Mouse (Mus musculus): ENCODE measurements around the gene Prpf18. TPM values are rescaled to one million over a fixed set of nuclear protein-coding genes. Genes with fewer than 3 reads are reported as not detected.

Prpf18 gene
- polyA plus RNA-seq, 1 experiment: 11.1 TPM

DNA sequence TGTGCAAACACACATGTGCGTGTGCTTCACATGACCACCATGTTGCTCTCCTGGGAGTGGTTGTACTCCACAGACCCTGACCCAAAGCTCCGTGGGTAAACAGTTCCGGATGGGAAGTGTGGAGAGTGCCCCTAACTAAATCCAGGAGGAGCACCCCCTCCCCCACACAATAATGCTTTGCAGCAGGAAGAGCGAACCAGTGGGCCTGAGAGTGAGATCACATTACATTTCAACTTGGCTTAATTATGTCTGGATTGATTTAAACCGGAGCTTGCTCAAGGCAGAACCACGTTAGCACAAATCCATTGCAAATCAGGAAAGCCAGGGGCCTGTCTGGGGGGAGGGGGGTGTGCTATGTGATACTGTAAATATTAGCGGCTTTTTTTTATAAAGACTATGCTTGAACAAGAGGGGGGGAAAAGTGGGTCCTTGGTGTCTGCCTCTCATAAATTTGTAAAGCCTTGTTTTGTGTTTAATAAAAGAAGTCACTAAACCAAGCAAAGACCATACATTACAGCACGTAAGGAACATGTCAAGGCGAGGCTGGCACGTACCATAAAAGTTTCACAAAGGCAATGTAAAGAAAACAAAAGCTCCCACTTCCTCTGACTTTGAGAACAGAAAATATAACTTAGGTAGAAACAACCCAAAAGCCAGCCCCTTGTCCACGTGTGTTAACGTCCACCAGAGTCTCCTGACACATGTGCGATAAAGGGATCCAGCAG, 64.1 kb downstream of the Prpf18 start:
- Histone ChIP-seq H3K27me3 (ENCODE audit: control insufficient read depth, insufficient read depth, low read length) (no peaks in the 10 kb centered on the region), H3K27ac (ENCODE audit: control insufficient read depth, insufficient read depth, low read depth, low read length) (no peak overlapping the region), H3K36me3 (ENCODE audit: control insufficient read depth, insufficient read depth, low read length) (no peaks in the 10 kb centered on the region), H3K4me3 (ENCODE audit: control insufficient read depth, low read depth, low read length) (peak overlapping the region; percentile 19), H3K4me1 (ENCODE audit: control insufficient read depth, insufficient read depth, low read length) (peaks cover 4% of the 10 kb centered on the region)
- TF ChIP-seq CTCF (IDR thresholded peaks at IDR 0.05; ENCODE audit: control insufficient read depth, insufficient read depth, insufficient replicate concordance, low read depth, low read length) (no peak), POLR2A (IDR thresholded peaks at IDR 0.05; ENCODE audit: control insufficient read depth, low read depth, low read length) (no peak)

DNA sequence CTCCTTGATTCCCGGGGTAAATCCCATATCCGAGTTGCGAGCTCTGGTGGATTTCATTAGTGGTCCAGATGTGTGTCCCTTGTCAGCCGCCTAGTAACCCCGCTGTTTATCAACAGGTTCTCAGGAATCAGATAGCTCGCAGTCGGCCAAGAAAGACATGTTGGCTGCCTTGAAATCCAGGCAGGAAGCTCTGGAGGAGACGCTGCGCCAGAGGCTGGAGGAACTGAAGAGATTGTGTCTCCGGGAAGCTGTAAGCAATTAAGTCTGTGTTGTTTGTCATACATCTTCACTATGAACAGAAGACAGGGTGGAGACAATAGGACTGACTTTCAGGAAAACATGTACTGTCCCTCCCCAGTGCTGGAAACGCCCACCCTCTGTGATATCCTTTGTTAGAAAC, 65.7 kb downstream of the Prpf18 start:
- H3K36me3 ChIP-seq (ENCODE audit: control insufficient read depth, insufficient read depth, low read length): no peaks in the 10 kb centered on the region
- TF ChIP-seq POLR2A (IDR thresholded peaks at IDR 0.05; ENCODE audit: control insufficient read depth, low read depth, low read length) (no peak), CTCF (IDR thresholded peaks at IDR 0.05; ENCODE audit: control insufficient read depth, insufficient read depth, insufficient replicate concordance, low read depth, low read length) (no peak)
- H3K27me3 ChIP-seq (ENCODE audit: control insufficient read depth, insufficient read depth, low read length): no peaks in the 10 kb centered on the region
- H3K4me3 ChIP-seq (ENCODE audit: control insufficient read depth, low read depth, low read length): no peak overlapping the region
- no peak overlapping the region for H3K27ac ChIP-seq (ENCODE audit: control insufficient read depth, insufficient read depth, low read depth, low read length)
- H3K4me1 ChIP-seq (ENCODE audit: control insufficient read depth, insufficient read depth, low read length): peaks cover 4% of the 10 kb centered on the region

DNA sequence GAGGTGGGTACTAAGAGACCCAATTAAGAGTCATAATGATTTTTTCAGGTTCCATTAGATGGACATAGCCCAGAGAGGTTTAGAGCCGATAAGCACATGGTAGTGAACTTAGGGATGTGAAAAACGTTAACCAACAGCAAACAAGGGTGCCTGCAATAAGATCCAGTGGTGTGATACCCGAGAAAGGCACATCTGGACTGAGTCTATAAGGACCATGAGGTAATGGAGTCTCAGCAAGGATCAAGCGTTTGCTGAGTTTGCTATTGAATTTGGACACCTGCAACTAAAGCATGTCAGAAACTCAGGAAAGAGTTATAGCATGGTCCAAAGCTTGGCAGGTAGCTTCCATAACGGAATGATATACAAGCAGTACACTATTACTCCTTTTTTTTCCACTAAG, 67.7 kb downstream of the Prpf18 start:
- H3K4me3 ChIP-seq (ENCODE audit: control insufficient read depth, low read depth, low read length): no peak overlapping the region
- no peak overlapping the region for H3K27ac ChIP-seq (ENCODE audit: control insufficient read depth, insufficient read depth, low read depth, low read length)
- no peaks in the 10 kb centered on the region for H3K27me3 ChIP-seq (ENCODE audit: control insufficient read depth, insufficient read depth, low read length)
- H3K4me1 ChIP-seq (ENCODE audit: control insufficient read depth, insufficient read depth, low read length): peaks cover 4% of the 10 kb centered on the region
- H3K36me3 ChIP-seq (ENCODE audit: control insufficient read depth, insufficient read depth, low read length): no peaks in the 10 kb centered on the region
- no peak for TF ChIP-seq CTCF (IDR thresholded peaks at IDR 0.05; ENCODE audit: control insufficient read depth, insufficient read depth, insufficient replicate concordance, low read depth, low read length)

DNA sequence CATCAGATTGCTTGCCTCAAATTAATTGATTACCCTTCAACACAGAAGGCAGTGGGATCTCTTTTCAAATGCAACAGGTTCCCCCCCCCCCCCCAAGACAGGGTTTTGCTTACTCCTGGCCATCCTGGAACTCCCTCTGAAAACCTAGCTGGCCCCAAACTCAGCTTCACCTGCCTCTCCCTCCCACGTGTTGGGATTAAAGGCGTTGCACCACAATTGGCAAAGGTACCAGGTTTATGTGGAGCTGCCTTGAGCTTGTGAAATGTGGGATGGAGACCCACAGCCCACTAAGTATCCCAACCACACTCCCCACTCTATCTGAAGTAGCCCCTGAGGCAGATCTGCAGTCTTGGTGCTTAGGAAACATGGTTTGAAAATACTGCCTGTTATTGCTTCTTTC, 69.0 kb downstream of the Prpf18 start:
- H3K36me3 ChIP-seq (ENCODE audit: control insufficient read depth, insufficient read depth, low read length): no peaks in the 10 kb centered on the region
- no peak overlapping the region for H3K4me3 ChIP-seq (ENCODE audit: control insufficient read depth, low read depth, low read length)
- no peak overlapping the region for H3K27ac ChIP-seq (ENCODE audit: control insufficient read depth, insufficient read depth, low read depth, low read length)
- TF ChIP-seq POLR2A (IDR thresholded peaks at IDR 0.05; ENCODE audit: control insufficient read depth, low read depth, low read length): no peak
- TF ChIP-seq CTCF (IDR thresholded peaks at IDR 0.05; ENCODE audit: control insufficient read depth, insufficient read depth, insufficient replicate concordance, low read depth, low read length): no peak
- H3K4me1 ChIP-seq (ENCODE audit: control insufficient read depth, insufficient read depth, low read length): no peaks in the 10 kb centered on the region
- H3K27me3 ChIP-seq (ENCODE audit: control insufficient read depth, insufficient read depth, low read length): no peaks in the 10 kb centered on the region

DNA sequence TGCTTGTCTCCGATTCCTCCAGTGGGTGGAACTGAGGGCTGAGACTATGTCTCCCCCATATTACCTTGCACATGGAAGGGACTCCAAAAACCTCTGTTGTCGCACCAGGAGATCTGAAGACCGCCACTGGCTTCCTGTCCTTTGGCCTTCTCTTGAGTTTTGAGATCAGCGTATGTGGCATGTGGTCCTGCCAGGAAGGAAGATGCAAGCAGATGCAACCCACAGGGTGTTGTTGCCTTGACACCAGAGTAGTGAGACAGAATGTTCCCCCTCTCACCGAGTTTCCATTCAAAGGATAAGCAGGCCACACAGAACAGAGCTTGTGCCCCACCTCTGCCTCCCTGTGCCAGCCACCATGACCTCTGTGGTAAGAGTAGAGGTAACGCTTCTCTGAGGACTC, 71.2 kb downstream of the Prpf18 start:
- no peaks in the 10 kb centered on the region for H3K36me3 ChIP-seq (ENCODE audit: control insufficient read depth, insufficient read depth, low read length)
- no peak overlapping the region for H3K27ac ChIP-seq (ENCODE audit: control insufficient read depth, insufficient read depth, low read depth, low read length)
- no peaks in the 10 kb centered on the region for H3K27me3 ChIP-seq (ENCODE audit: control insufficient read depth, insufficient read depth, low read length)
- H3K4me1 ChIP-seq (ENCODE audit: control insufficient read depth, insufficient read depth, low read length): no peaks in the 10 kb centered on the region
- no peak overlapping the region for H3K4me3 ChIP-seq (ENCODE audit: control insufficient read depth, low read depth, low read length)
- TF ChIP-seq CTCF (IDR thresholded peaks at IDR 0.05; ENCODE audit: control insufficient read depth, insufficient read depth, insufficient replicate concordance, low read depth, low read length): no peak
- TF ChIP-seq POLR2A (IDR thresholded peaks at IDR 0.05; ENCODE audit: control insufficient read depth, low read depth, low read length): no peak

DNA sequence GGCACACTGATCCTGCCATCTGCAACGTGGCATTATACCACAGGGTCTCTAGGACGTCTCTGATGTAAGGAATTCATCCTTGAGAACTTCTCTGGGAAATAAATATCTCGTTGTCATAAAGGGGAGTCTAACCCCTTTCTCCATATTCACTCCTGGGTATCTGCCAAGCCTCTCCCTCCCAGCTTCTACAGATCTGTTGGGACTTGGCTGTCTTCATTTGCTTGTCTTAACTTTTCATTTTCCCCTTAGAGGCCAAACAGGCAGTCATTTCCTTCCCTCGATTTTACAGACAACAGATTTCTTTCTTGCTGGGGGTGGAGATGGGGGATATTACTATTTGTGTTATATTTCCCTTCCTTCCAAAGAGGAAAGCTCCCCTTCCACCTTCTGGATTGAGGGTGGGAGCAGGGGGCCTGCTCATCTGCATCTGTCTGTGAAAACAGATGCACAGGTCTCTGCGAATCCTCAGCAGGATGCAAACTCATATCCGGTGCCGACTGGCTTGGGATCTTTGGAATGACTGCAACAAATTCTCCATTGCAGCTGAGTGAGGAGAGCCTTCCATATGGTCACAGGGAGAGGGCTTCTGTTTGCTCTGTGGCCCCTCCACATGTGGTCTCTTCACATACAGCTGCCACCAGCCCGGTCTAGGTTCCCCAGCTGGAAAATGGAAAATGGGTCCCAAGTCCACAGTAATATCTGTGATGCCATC, 72.4 kb downstream of the Prpf18 start:
- H3K27ac ChIP-seq (ENCODE audit: control insufficient read depth, insufficient read depth, low read depth, low read length): no peak overlapping the region
- no peak overlapping the region for H3K4me3 ChIP-seq (ENCODE audit: control insufficient read depth, low read depth, low read length)
- H3K27me3 ChIP-seq (ENCODE audit: control insufficient read depth, insufficient read depth, low read length): no peaks in the 10 kb centered on the region
- H3K36me3 ChIP-seq (ENCODE audit: control insufficient read depth, insufficient read depth, low read length): no peaks in the 10 kb centered on the region
- no peaks in the 10 kb centered on the region for H3K4me1 ChIP-seq (ENCODE audit: control insufficient read depth, insufficient read depth, low read length)
- TF ChIP-seq POLR2A (IDR thresholded peaks at IDR 0.05; ENCODE audit: control insufficient read depth, low read depth, low read length) (no peak), CTCF (IDR thresholded peaks at IDR 0.05; ENCODE audit: control insufficient read depth, insufficient read depth, insufficient replicate concordance, low read depth, low read length) (no peak)

DNA sequence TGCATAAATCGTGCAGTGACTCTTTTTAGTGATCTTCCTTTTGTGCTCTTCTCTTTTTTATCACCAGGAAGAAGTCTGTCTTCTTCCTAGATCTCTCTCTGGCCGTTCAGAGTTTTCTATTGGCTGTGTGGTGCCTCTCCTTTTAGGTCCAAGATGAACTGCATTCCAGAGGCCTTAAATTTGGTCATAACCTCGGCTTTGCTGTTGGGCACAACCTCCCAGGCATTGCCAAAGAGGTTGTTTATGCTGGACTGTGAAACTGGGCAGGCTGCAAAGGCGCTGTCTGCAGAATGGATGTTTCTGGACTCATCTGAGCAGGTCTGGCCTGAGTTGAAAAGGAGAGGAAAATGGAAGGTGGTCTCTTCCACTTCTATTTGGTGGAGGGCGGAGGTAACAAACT, 73.6 kb downstream of the Prpf18 start:
- Histone ChIP-seq H3K36me3 (ENCODE audit: control insufficient read depth, insufficient read depth, low read length) (no peaks in the 10 kb centered on the region), H3K27ac (ENCODE audit: control insufficient read depth, insufficient read depth, low read depth, low read length) (no peak overlapping the region), H3K4me1 (ENCODE audit: control insufficient read depth, insufficient read depth, low read length) (no peaks in the 10 kb centered on the region), H3K4me3 (ENCODE audit: control insufficient read depth, low read depth, low read length) (no peak overlapping the region), H3K27me3 (ENCODE audit: control insufficient read depth, insufficient read depth, low read length) (no peaks in the 10 kb centered on the region)
- TF ChIP-seq CTCF (IDR thresholded peaks at IDR 0.05; ENCODE audit: control insufficient read depth, insufficient read depth, insufficient replicate concordance, low read depth, low read length): no peak
- TF ChIP-seq POLR2A (IDR thresholded peaks at IDR 0.05; ENCODE audit: control insufficient read depth, low read depth, low read length): no peak
